Mouse (Mus musculus): ENCODE results near the gene Vmn2r27.

The Vmn2r27 gene

GRCm38 (mm10) chr6:124231756-124232155, at the start of gene Vmn2r27:
Gene Vmn2r27 (minus strand): TSS chr6:124231856.
- no peak for DNase-seq (ENCODE audit: low spot score)

GRCm38 (mm10) chr6:124278291-124278690, 46.6 kb upstream of the Vmn2r27 start:
- DNase-seq (ENCODE audit: low spot score) = no peak

- DNase-seq (ENCODE audit: low spot score) = no peak
These were observed 46.0 kb upstream of the Vmn2r27 start for GRCm38 (mm10) chr6:124277641-124278040.

GRCm38 (mm10) chr6:124273231-124273880, 41.7 kb upstream of the Vmn2r27 start:
- no peak for DNase-seq (ENCODE audit: low spot score)

- DNase-seq (ENCODE audit: low spot score) = peak; percentile 86
These were observed 31.0 kb upstream of the Vmn2r27 start for GRCm38 (mm10) chr6:124262696-124263095.

- peak; percentile 89 for DNase-seq (ENCODE audit: low spot score)
These were observed 28.7 kb upstream of the Vmn2r27 start for GRCm38 (mm10) chr6:124260198-124260931.

- DNase-seq (ENCODE audit: low spot score) = peak; percentile 51
These were observed 24.2 kb upstream of the Vmn2r27 start for GRCm38 (mm10) chr6:124255721-124256470.

GRCm38 (mm10) chr6:124202116-124202515, 29.5 kb downstream of the Vmn2r27 start:
- DNase-seq (ENCODE audit: low spot score) = no peak

GRCm38 (mm10) chr6:124168499-124169257, 63.0 kb downstream of the Vmn2r27 start:
- no peak for DNase-seq (ENCODE audit: low spot score)

GRCm38 (mm10) chr6:124166596-124166995, 65.1 kb downstream of the Vmn2r27 start:
- no peak for DNase-seq (ENCODE audit: low spot score)

GRCm38 (mm10) chr6:124149808-124150207, 81.8 kb downstream of the Vmn2r27 start:
- DNase-seq (ENCODE audit: low spot score) = no peak
